Mouse (Mus musculus) kidney, adult 18-20 months (tissue): Measurements from ENCODE around the gene Cdk2ap2.
A peak's percentile ranks its signal among the peaks of the same experiment; 100 is the strongest.
"Not testable (repeated sequence)": the region's sequence is repeated elsewhere in the genome, so short reads cannot be mapped to it uniquely, and the experiment has no call there.

Source experiments
- DNase-seq: peaks from one replicate; pipeline ENCODE4 v3.0.0; 2021

Cdk2ap2 gene

GRCm38 (mm10) chr19:4096642-4097440, at the start of gene Cdk2ap2:
Gene Cdk2ap2, plus strand, starts transcription at chr19:4097182.
- DNase-seq = peak; percentile 100

- peak; percentile 83 for DNase-seq
Measured at GRCm38 (mm10) chr19:4047859-4048258, 49.1 kb upstream of the Cdk2ap2 start.

- not testable (repeated sequence) for DNase-seq
Measured at GRCm38 (mm10) chr19:4049069-4049468, 47.9 kb upstream of the Cdk2ap2 start.

- no peak for DNase-seq
Measured at GRCm38 (mm10) chr19:4051016-4051415, 46.0 kb upstream of the Cdk2ap2 start.

- peak; percentile 79 for DNase-seq
Measured at GRCm38 (mm10) chr19:4051741-4052515, 45.1 kb upstream of the Cdk2ap2 start.

GRCm38 (mm10) chr19:4052516-4053030, 44.4 kb upstream of the Cdk2ap2 start:
- no peak for DNase-seq

- no peak for DNase-seq
Measured at GRCm38 (mm10) chr19:4054613-4055012, 42.4 kb upstream of the Cdk2ap2 start.

- DNase-seq = peak; percentile 68
Measured at GRCm38 (mm10) chr19:4055216-4055946, 41.6 kb upstream of the Cdk2ap2 start.

- peak; percentile 53 for DNase-seq
Measured at GRCm38 (mm10) chr19:4055947-4056693, 40.9 kb upstream of the Cdk2ap2 start.

- DNase-seq = no peak
Measured at GRCm38 (mm10) chr19:4056727-4057126, 40.3 kb upstream of the Cdk2ap2 start.

GRCm38 (mm10) chr19:4057389-4057788, 39.6 kb upstream of the Cdk2ap2 start:
- DNase-seq = no peak

GRCm38 (mm10) chr19:4057962-4058361, 39.0 kb upstream of the Cdk2ap2 start:
- DNase-seq = no peak

- no peak for DNase-seq
Measured at GRCm38 (mm10) chr19:4058581-4058980, 38.4 kb upstream of the Cdk2ap2 start.

GRCm38 (mm10) chr19:4059069-4059740, 37.8 kb upstream of the Cdk2ap2 start, which contains the start of gene Gstp3:
Gene Gstp3, minus strand, starts transcription at chr19:4059569.
- DNase-seq = no peak

GRCm38 (mm10) chr19:4060044-4060898, 36.7 kb upstream of the Cdk2ap2 start:
- not testable (repeated sequence) for DNase-seq

GRCm38 (mm10) chr19:4060899-4061465, 36.0 kb upstream of the Cdk2ap2 start:
- no peak for DNase-seq

- DNase-seq = not testable (repeated sequence)
Measured at GRCm38 (mm10) chr19:4063357-4063756, 33.6 kb upstream of the Cdk2ap2 start.

- DNase-seq = not testable (repeated sequence)
Measured at GRCm38 (mm10) chr19:4064501-4064900, 32.5 kb upstream of the Cdk2ap2 start.

GRCm38 (mm10) chr19:4066280-4066679, 30.7 kb upstream of the Cdk2ap2 start:
- DNase-seq = no peak

GRCm38 (mm10) chr19:4066877-4067276, 30.1 kb upstream of the Cdk2ap2 start:
- DNase-seq = no peak
